9 mouse cellular contexts compared by ENCODE assay signal in the genomic region with DNA sequence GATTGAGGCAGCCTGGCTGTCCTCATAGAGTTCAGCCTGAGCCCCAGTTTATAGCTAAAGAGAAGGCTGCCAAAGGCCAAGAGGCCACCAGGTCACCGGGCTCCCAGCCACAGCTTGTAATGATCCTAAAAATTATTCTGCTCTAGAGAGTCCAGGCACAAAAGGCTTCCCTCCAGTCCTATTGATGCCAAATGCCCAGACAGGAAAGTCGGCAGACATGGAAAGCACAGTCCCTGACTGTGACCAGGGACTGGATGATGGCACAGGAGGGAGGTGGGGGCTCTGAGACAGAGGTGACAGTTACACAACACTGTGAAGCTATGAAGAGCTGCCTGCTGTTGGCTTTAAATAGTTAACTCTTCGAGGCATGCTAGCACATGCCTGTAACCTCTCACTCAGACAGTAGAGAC.
DNase-seq lines count a peak whose midpoint lies in the region; ATAC-seq and TF ChIP-seq lines count a peak whose summit lies in the region.
"Had no signal": no experiment of that assay in that cellular context is flagged by ENCODE, and none has a peak within 500 bp of the region (broad histone marks: within the 10 kb centered on the region; RNA-seq: fewer than 3 reads in every experiment).

No protein-coding gene starts in this region.

- H3K9me3 ChIP-seq in heart, embryonic 11.5 days (replicated peaks; ENCODE audit: control insufficient read depth, low read length) = no peaks in the 10 kb centered on the region
- H3K9me3 ChIP-seq: megakaryocyte, embryonic 14.5 days had no signal

- H3K27ac ChIP-seq in heart, adult 2 months = no peak overlapping the region
- no peak overlapping the region for H3K27ac ChIP-seq in heart, embryonic 11.5 days (ENCODE audit: low read depth, low read length)

- intact Hi-C loops in heart, adult 2 months (cut with DNase I) = loop anchor here (5.0 kb wide), 1 partner anchor 58 kb away; no protein-coding TSS in a partner anchor

- no peak for TF ChIP-seq POLR2A in heart, adult 2 months (IDR thresholded peaks at IDR 0.05; ENCODE audit: insufficient read depth, low read depth, low read length)

- ATAC-seq in heart, embryonic 11.5 days (replicated peaks; ENCODE audit: insufficient number of reproducible peaks, low FRiP score, low TSS enrichment) = no peak

- peaks cover 4% of the 10 kb centered on the region; the same call in 1 of the 2 replicates for H3K79me2 ChIP-seq in heart, adult 2 months (replicated peaks; ENCODE audit: control insufficient read depth, insufficient read depth, low read length)

- H3K27me3 ChIP-seq in heart, adult 2 months (ENCODE audit: control insufficient read depth, insufficient read depth, low read length) = no peaks in the 10 kb centered on the region
- no peaks in the 10 kb centered on the region for H3K27me3 ChIP-seq in heart, embryonic 11.5 days (ENCODE audit: control insufficient read depth, insufficient read depth, low read length)
- H3K27me3 ChIP-seq: megakaryocyte, embryonic 14.5 days had no signal

- WGBS in heart, adult 2 months = 45% methylated on average over 3 of the region's 3 CpGs
- WGBS in heart, embryonic 11.5 days (ENCODE audit: insufficient replicate concordance) = 48% methylated on average over 3 of the region's 3 CpGs

- H3K36me3 ChIP-seq in heart, adult 2 months (ENCODE audit: control insufficient read depth, insufficient read depth, low read length) = no peaks in the 10 kb centered on the region
- H3K36me3 ChIP-seq in heart, embryonic 11.5 days (ENCODE audit: control insufficient read depth, insufficient read depth, low read length) = no peaks in the 10 kb centered on the region

- no peak overlapping the region for H3K4me2 ChIP-seq in heart, embryonic 11.5 days

- TF ChIP-seq CTCF in heart, adult 2 months (IDR thresholded peaks at IDR 0.05) = no peak

- H3K9ac ChIP-seq in heart, adult 2 months (ENCODE audit: low read depth, low read length) = no peak overlapping the region
- no peak overlapping the region for H3K9ac ChIP-seq in heart, embryonic 11.5 days (ENCODE audit: low read depth, low read length)

- H3K4me3 ChIP-seq in heart, adult 2 months = no peak overlapping the region
- H3K4me3 ChIP-seq in heart, embryonic 11.5 days (ENCODE audit: low read depth, low read length) = no peak overlapping the region
- H3K4me3 ChIP-seq: megakaryocyte, embryonic 14.5 days had no signal

- H3K4me1 ChIP-seq in heart, adult 2 months (ENCODE audit: control insufficient read depth, insufficient read depth, low read length) = peaks cover 28% of the 10 kb centered on the region
- H3K4me1 ChIP-seq in heart, embryonic 11.5 days (ENCODE audit: control insufficient read depth, insufficient read depth, low read length) = peaks cover 21% of the 10 kb centered on the region

- DNase-seq in heart, adult 2 months = peak; percentile 70 to 71
- peak; percentile 95 for DNase-seq in adipocyte (ENCODE audit: low spot score)
- DNase-seq in gastrocnemius, adult 8-10 months (ENCODE audit: low spot score in 2 of 2) = peak; percentile 67
- DNase-seq in kidney, postnatal 25 days = peak; percentile 82 to 87
- DNase-seq in right cerebral cortex, postnatal 10 days (ENCODE audit: low spot score in 2 of 2) = peak; percentile 72 to 75
- DNase-seq in spleen, postnatal 14 days (ENCODE audit: low spot score in 2 of 2) = no peak
- no peak for DNase-seq in thymus, postnatal 25 days

- no peak for TF ChIP-seq EP300 in heart, adult 2 months (IDR thresholded peaks at IDR 0.05; ENCODE audit: insufficient read depth, low read depth, low read length)

Comparison
In these comparisons a context has a peak if more than half of its experiments do, and no peak if none do; other contexts are left out.
1. DNase-seq: peak in heart, adult 2 months (2 of 2), adipocyte (single experiment), gastrocnemius, adult 8-10 months (2 of 2), kidney, postnatal 25 days (2 of 2) and right cerebral cortex, postnatal 10 days (2 of 2); none in spleen, postnatal 14 days (0 of 2) and thymus, postnatal 25 days (single experiment).